Comparison of ENCODE assay signal across 8 mouse cellular contexts in the genomic region with DNA sequence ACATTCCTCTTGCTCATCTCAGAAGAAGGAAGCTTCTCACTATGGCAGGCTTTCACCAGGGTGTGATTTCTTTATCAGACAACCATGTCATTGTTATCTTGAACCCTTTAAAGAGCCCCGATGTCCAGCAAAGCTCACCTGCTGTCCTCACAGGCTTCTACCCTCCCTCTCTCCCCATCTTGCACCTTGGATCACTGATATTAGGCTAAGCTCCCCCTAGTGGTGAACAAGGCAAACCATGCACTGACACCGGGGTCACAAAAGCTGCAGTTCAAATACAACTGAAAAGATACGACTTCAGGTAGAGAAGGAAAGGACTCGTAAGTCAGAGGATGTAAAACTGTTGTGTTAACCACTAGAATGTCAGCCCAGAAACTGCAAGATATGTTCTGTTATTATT. TPM values are rescaled to one million over a fixed set of nuclear protein-coding genes. Genes with fewer than 3 reads are reported as not detected.
DNase-seq lines count a peak whose midpoint lies in the region; TF ChIP-seq lines count a peak whose summit lies in the region.

No protein-coding gene starts in this region.

- H3K4me3 ChIP-seq in heart, adult 2 months = no peak overlapping the region
- no peak overlapping the region for H3K4me3 ChIP-seq in heart, embryonic 10.5 days

- H3K27ac ChIP-seq in heart, adult 2 months = no peak overlapping the region
- no peak overlapping the region for H3K27ac ChIP-seq in heart, embryonic 10.5 days

- no peak for TF ChIP-seq POLR2A in heart, adult 2 months (IDR thresholded peaks at IDR 0.05; ENCODE audit: insufficient read depth, low read depth, low read length)

- H3K79me2 ChIP-seq in heart, adult 2 months (replicated peaks; ENCODE audit: control insufficient read depth, insufficient read depth, low read length) = no peaks in the 10 kb centered on the region

- no peaks in the 10 kb centered on the region for H3K27me3 ChIP-seq in heart, adult 2 months (ENCODE audit: control insufficient read depth, insufficient read depth, low read length)
- no peaks in the 10 kb centered on the region for H3K27me3 ChIP-seq in heart, embryonic 10.5 days (ENCODE audit: insufficient read depth, poor library complexity, severe bottlenecking)

- intact Hi-C loops in heart, adult 2 months (cut with DNase I) = no loop called here

- H3K36me3 ChIP-seq in heart, adult 2 months (ENCODE audit: control insufficient read depth, insufficient read depth, low read length) = no peaks in the 10 kb centered on the region
- H3K36me3 ChIP-seq in heart, embryonic 10.5 days = no peaks in the 10 kb centered on the region

- no peak for TF ChIP-seq EP300 in heart, adult 2 months (IDR thresholded peaks at IDR 0.05; ENCODE audit: insufficient read depth, low read depth, low read length)

- peaks cover 3% of the 10 kb centered on the region for H3K4me1 ChIP-seq in heart, adult 2 months (ENCODE audit: control insufficient read depth, insufficient read depth, low read length)
- H3K4me1 ChIP-seq in heart, embryonic 10.5 days = no peaks in the 10 kb centered on the region

- DNase-seq in heart, adult 2 months = no peak
- DNase-seq in heart, embryonic 10.5 days (ENCODE audit: low spot score) = no peak
- DNase-seq in urinary bladder, adult 18-20 months (ENCODE audit: low spot score in 2 of 2) = peak; percentile 5 to 9
- no peak for DNase-seq in urinary bladder, postnatal 4 days (ENCODE audit: low spot score in 2 of 2)
- DNase-seq in embryo, embryonic 10 days (ENCODE audit: low spot score) = peak; percentile 78
- DNase-seq in lung, postnatal 36 days = peak; percentile 44
- DNase-seq in frontal cortex, postnatal 14 days (ENCODE audit: low spot score in 2 of 2) = no peak
- DNase-seq in right cerebral cortex, postnatal 14 days = no peak

- no peak overlapping the region for H3K9ac ChIP-seq in heart, adult 2 months (ENCODE audit: low read depth, low read length)

- TF ChIP-seq CTCF in heart, adult 2 months (IDR thresholded peaks at IDR 0.05) = peak; percentile 95

- WGBS in heart, adult 2 months = 24% methylated on average over 4 of the region's 4 CpGs
- WGBS in heart, embryonic 10.5 days = 26% methylated on average over 4 of the region's 4 CpGs

- no peaks in the 10 kb centered on the region for H3K9me3 ChIP-seq in heart, embryonic 10.5 days

RNA-seq across cellular contexts. Expression of gene Arglu1, which starts 43.5 kb away (rescaled TPM):
- total RNA-seq in heart, adult 2 months (2021) = 10 to 100 TPM; 26.3 to 28.8 TPM
- polyA plus RNA-seq in heart, adult 2 months (2012; rRNA removed) = 24.0 and 40.7 TPM in 2 replicates
- 93.7 and 112 TPM in 2 replicates for polyA plus RNA-seq in heart, embryonic 10.5 days (2016; fragmentation: Nextera tagmentation; extraction: Ambion mirVana)

Comparison
In these comparisons a context has a peak if more than half of its experiments do, and no peak if none do; other contexts are left out.
1. DNase-seq: peak in urinary bladder, adult 18-20 months (2 of 2), embryo, embryonic 10 days (single experiment) and lung, postnatal 36 days (single experiment); none in heart, adult 2 months (0 of 2), heart, embryonic 10.5 days (single experiment), urinary bladder, postnatal 4 days (0 of 2), frontal cortex, postnatal 14 days (0 of 2) and right cerebral cortex, postnatal 14 days (single experiment).